Mouse (Mus musculus) ovary, postnatal 10 days (tissue): ENCODE data around the gene Odf3.
A peak's percentile ranks its signal among the peaks of the same experiment; 100 is the strongest.

ENCODE experiments used
- DNase-seq: peaks from one replicate; pipeline ENCODE4 v3.0.0; 2022; ENCODE audit warnings: low spot score

Gene Odf3

GRCm38 (mm10) chr7:140844905-140845665 lies 2.5 kb upstream of the Odf3 start, which contains the start of gene Scgb1c1:
Gene Scgb1c1, plus strand, starts transcription at chr7:140845547.
- DNase-seq, result peak; percentile 89

GRCm38 (mm10) chr7:140845683-140846082 lies 1.9 kb upstream of the Odf3 start:
- DNase-seq, result no peak

GRCm38 (mm10) chr7:140846676-140847075 lies 929 bp upstream of the Odf3 start:
- DNase-seq, result no peak

- DNase-seq, result no peak
These were observed 986 bp downstream of the Odf3 start for GRCm38 (mm10) chr7:140848591-140848990.

- no peak for DNase-seq
These were observed 4.3 kb downstream of the Odf3 start for GRCm38 (mm10) chr7:140851916-140852315.

- DNase-seq, result no peak
These were observed 5.8 kb downstream of the Odf3 start for GRCm38 (mm10) chr7:140853386-140853785.

GRCm38 (mm10) chr7:140854483-140854882 lies 6.9 kb downstream of the Odf3 start:
- no peak for DNase-seq

GRCm38 (mm10) chr7:140855181-140855580 lies 7.6 kb downstream of the Odf3 start:
- no peak for DNase-seq

- DNase-seq, result peak; percentile 49
These were observed 8.5 kb downstream of the Odf3 start, which contains the start of gene Gm45785 for GRCm38 (mm10) chr7:140855860-140856784. Gene Gm45785, minus strand, starts transcription at chr7:140856331.

- DNase-seq, result peak; percentile 82
These were observed 9.4 kb downstream of the Odf3 start, which contains the start of gene Ric8a for GRCm38 (mm10) chr7:140856785-140857549. Gene Ric8a, plus strand, starts transcription at chr7:140856957.

- no peak for DNase-seq
These were observed 10.2 kb downstream of the Odf3 start, which contains the start of gene Bet1l for GRCm38 (mm10) chr7:140857550-140858505. Gene Bet1l, minus strand, starts transcription at chr7:140857577.

- DNase-seq, result no peak
These were observed 11.1 kb downstream of the Odf3 start for GRCm38 (mm10) chr7:140858746-140859145.

- DNase-seq, result no peak
These were observed 12.4 kb downstream of the Odf3 start for GRCm38 (mm10) chr7:140859997-140860396.

GRCm38 (mm10) chr7:140860728-140861127 lies 13.1 kb downstream of the Odf3 start:
- DNase-seq, result no peak

GRCm38 (mm10) chr7:140864761-140865160 lies 17.2 kb downstream of the Odf3 start:
- no peak for DNase-seq

- DNase-seq, result no peak
These were observed 26.6 kb downstream of the Odf3 start for GRCm38 (mm10) chr7:140874224-140874623.

GRCm38 (mm10) chr7:140877364-140877763 lies 29.8 kb downstream of the Odf3 start:
- DNase-seq, result no peak

GRCm38 (mm10) chr7:140879355-140879754 lies 31.8 kb downstream of the Odf3 start:
- no peak for DNase-seq

- DNase-seq, result no peak
These were observed 32.8 kb downstream of the Odf3 start for GRCm38 (mm10) chr7:140880419-140880818.

- DNase-seq, result no peak
These were observed 33.4 kb downstream of the Odf3 start for GRCm38 (mm10) chr7:140880865-140881515.
